Mouse (Mus musculus): ENCODE data around the gene Clstn2.

GRCm38 (mm10) chr9:97434666-97435065, 598.3 kb downstream of the Clstn2 start:
- TF ChIP-seq POLR2A (IDR thresholded peaks at IDR 0.05; ENCODE audit: control insufficient read depth in 1 of 2, insufficient read depth in 1 of 2, low read depth in 1 of 2, low read length in 2 of 2, poor library complexity in 1 of 2) (no peak), USF1 (IDR thresholded peaks at IDR 0.05; ENCODE audit: low read depth, low read length) (no peak), CTCF (IDR thresholded peaks at IDR 0.05 in 2 of 3, conservative IDR thresholded peaks at IDR 0.05 in 1 of 3; ENCODE audit: control insufficient read depth in 1 of 3, insufficient read depth in 1 of 3, low read depth in 2 of 3, low read length in 3 of 3, poor library complexity in 1 of 3, severe bottlenecking in 1 of 3) (no peak), ZKSCAN1 (IDR thresholded peaks at IDR 0.05; ENCODE audit: low read depth, low read length) (no peak), POLR2AphosphoS2 (IDR thresholded peaks at IDR 0.05; ENCODE audit: low read length) (no peak), ZMIZ1 (IDR thresholded peaks at IDR 0.05; ENCODE audit: low read depth, low read length) (no peak), MYC (IDR thresholded peaks at IDR 0.05; ENCODE audit: low read depth, low read length) (no peak), NELFE (IDR thresholded peaks at IDR 0.05; ENCODE audit: low read depth, low read length) (no peak), GATA1 (IDR thresholded peaks at IDR 0.05; ENCODE audit: low read depth, low read length) (no peak), MAX (IDR thresholded peaks at IDR 0.05; ENCODE audit: low read length) (no peak), EP300 (IDR thresholded peaks at IDR 0.05; ENCODE audit: low read depth in 1 of 2, low read length in 2 of 2) (no peak), HCFC1 (IDR thresholded peaks at IDR 0.05; ENCODE audit: low read depth, low read length) (no peak)
